ENCODE assay signal across 9 mouse cellular contexts in the genomic region with DNA sequence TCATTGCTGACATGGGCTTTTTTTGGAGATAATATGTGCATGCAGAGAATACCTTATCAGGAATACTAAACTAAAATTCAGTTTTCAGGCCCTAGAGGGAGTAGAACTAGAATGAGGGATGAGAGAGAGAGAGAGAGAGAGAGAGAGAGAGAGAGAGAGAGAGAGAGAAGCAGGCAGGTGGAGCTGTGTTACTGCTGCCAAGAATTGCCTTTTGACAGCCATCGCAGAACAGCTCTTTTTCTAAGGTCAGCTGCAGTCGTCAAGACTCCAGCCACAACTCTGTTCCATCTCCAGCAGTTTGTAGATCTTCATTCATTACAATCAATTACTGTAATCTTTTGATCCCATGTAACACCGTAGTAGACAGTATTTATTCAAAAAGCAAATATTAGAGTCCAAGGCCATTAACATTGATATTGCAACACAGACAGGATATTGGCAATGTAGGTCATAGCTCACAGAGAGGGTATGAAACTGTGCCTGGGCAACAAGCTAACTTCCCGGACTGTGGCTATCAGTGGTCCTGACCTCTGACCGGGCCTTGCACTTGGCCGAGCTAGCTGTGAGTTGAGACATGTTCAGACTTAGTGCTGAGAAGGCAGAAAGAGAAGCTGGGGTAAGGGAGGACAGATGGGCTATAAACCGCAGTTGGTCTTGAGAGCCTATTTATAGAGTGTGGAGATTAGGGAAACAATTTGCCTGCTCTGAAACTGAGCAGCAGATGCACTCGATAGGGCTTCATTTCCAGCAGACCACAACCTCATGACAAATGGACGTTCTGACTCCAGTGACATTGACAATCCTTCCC. TPM values are rescaled to one million over a fixed set of nuclear protein-coding genes. Genes with fewer than 3 reads are reported as not detected.
DNase-seq lines count a peak whose midpoint lies in the region; ATAC-seq and TF ChIP-seq lines count a peak whose summit lies in the region.
"Had no signal": no experiment of that assay in that cellular context is flagged by ENCODE, and none has a peak within 500 bp of the region (broad histone marks: within the 10 kb centered on the region; RNA-seq: fewer than 3 reads in every experiment).

No protein-coding gene starts in this region.

- H3K36me3 ChIP-seq in heart, embryonic 13.5 days, result no peaks in the 10 kb centered on the region
- H3K36me3 ChIP-seq in liver, embryonic 14.5 days (replicated peaks; ENCODE audit: control insufficient read depth, insufficient read depth, low read depth), result no peaks in the 10 kb centered on the region
- H3K36me3 ChIP-seq: midbrain, embryonic 12.5 days had no signal

- WGBS in heart, embryonic 13.5 days, result 21% methylated on average over 9 of the region's 9 CpGs
- WGBS in liver, embryonic 14.5 days (ENCODE audit: insufficient replicate concordance), result 17% methylated on average over 9 of the region's 9 CpGs

- 0 out of 2 replicates have a peak overlapping the region, but pooled peaks have one; percentile 28 for H3K9ac ChIP-seq in heart, embryonic 13.5 days
- H3K9ac ChIP-seq in liver, embryonic 14.5 days (replicated peaks), result peak overlapping the region; percentile 9; the same call in 1 of the 2 replicates
- H3K9ac ChIP-seq: midbrain, embryonic 12.5 days had no signal

- H3K4me3 ChIP-seq in heart, embryonic 13.5 days, result no peak overlapping the region
- H3K4me3 ChIP-seq in liver, embryonic 14.5 days (ENCODE audit: insufficient read depth in 1 of 2, low read depth in 2 of 2, low read length in 2 of 2), result no peak overlapping the region
- H3K4me3 ChIP-seq: midbrain, embryonic 12.5 days had no signal

- H3K27me3 ChIP-seq in heart, embryonic 13.5 days (replicated peaks), result no peaks in the 10 kb centered on the region
- H3K27me3 ChIP-seq in liver, embryonic 14.5 days (ENCODE audit: control insufficient read depth, insufficient read depth, low read length), result no peaks in the 10 kb centered on the region
- H3K27me3 ChIP-seq: midbrain, embryonic 12.5 days had no signal

- H3K9me3 ChIP-seq in heart, embryonic 13.5 days, result no peaks in the 10 kb centered on the region
- H3K9me3 ChIP-seq in liver, embryonic 14.5 days (ENCODE audit: control insufficient read depth, low read length), result no peaks in the 10 kb centered on the region
- H3K9me3 ChIP-seq: midbrain, embryonic 12.5 days had no signal

- H3K4me1 ChIP-seq in heart, embryonic 13.5 days, result peaks cover 45% of the 10 kb centered on the region
- peaks cover 13 to 17% of the 10 kb centered on the region in 2 experiments for H3K4me1 ChIP-seq in liver, embryonic 14.5 days (replicated peaks; ENCODE audit: control insufficient read depth in 2 of 2, insufficient read depth in 2 of 2, low read length in 1 of 2)
- H3K4me1 ChIP-seq: midbrain, embryonic 12.5 days had no signal

- peak overlapping the region; percentile 89 for H3K27ac ChIP-seq in heart, embryonic 13.5 days (replicated peaks)
- peak overlapping the region; percentile 7; the same call in 1 of the 2 replicates for H3K27ac ChIP-seq in liver, embryonic 14.5 days
- H3K27ac ChIP-seq: midbrain, embryonic 12.5 days had no signal

- peak; percentile 83 for ATAC-seq in cerebellum, adult (ENCODE audit: insufficient number of reproducible peaks, low FRiP score, low TSS enrichment)
- 0 out of 2 replicates have a peak, but pooled peaks have one; percentile 14 for ATAC-seq in heart, embryonic 13.5 days (ENCODE audit: extremely low read depth, insufficient number of reproducible peaks, low FRiP score, low TSS enrichment)
- peak; percentile 57 for ATAC-seq in liver, embryonic 14.5 days (ENCODE audit: insufficient read depth)

- no peak for TF ChIP-seq CTCF in liver, embryonic 14.5 days (IDR thresholded peaks at IDR 0.05; ENCODE audit: low read depth)

- TF ChIP-seq EP300 in liver, embryonic 14.5 days (IDR thresholded peaks at IDR 0.05; ENCODE audit: low read depth), result no peak

- peak overlapping the region; percentile 42 for H3K4me2 ChIP-seq in heart, embryonic 13.5 days
- H3K4me2 ChIP-seq in liver, embryonic 14.5 days (ENCODE audit: low read depth), result no peak overlapping the region
- H3K4me2 ChIP-seq: midbrain, embryonic 12.5 days had no signal

- no peak for DNase-seq in cerebellum, postnatal 4 days (ENCODE audit: low spot score in 2 of 2)
- DNase-seq in right cerebral cortex, postnatal 14 days, result peak; percentile 35
- no peak for DNase-seq in right cerebral cortex, postnatal 25 days
- peak in 1 of 3 experiments; percentile 9 for DNase-seq in liver, embryonic 14.5 days (ENCODE audit: low read depth in 3 of 3, low spot score in 3 of 3)
- DNase-seq in right cerebral cortex, postnatal 4 days, result peak; percentile 32
- DNase-seq in T-cell, adult 2 months (ENCODE audit: low spot score), result no peak

RNA-seq across cellular contexts. Expression of a gene that starts 17.1 kb away (rescaled TPM):
- 0.19 and 0.23 TPM in 2 replicates for polyA plus RNA-seq in heart, embryonic 13.5 days (2015; fragmentation: Nextera tagmentation; extraction: Ambion mirVana)
- 0.13 and 0.14 TPM in 2 replicates for polyA plus RNA-seq in liver, embryonic 14.5 days (2012; rRNA removed)
- polyA plus RNA-seq in liver, embryonic 14.5 days (2014; fragmentation: Nextera tagmentation; extraction: Ambion mirVana), result 0.20 and 0.25 TPM in 2 replicates

Comparison
In these comparisons a context has a peak if more than half of its experiments do, and no peak if none do; other contexts are left out.
1. DNase-seq: peak in right cerebral cortex, postnatal 14 days (single experiment) and right cerebral cortex, postnatal 4 days (single experiment); none in cerebellum, postnatal 4 days (0 of 2), right cerebral cortex, postnatal 25 days (single experiment) and T-cell, adult 2 months (single experiment).
2. ATAC-seq: peak in every context shown above with its lines; median percentile 83 in cerebellum, adult; 57 in liver, embryonic 14.5 days; 14 in heart, embryonic 13.5 days.